In the genomic region with DNA sequence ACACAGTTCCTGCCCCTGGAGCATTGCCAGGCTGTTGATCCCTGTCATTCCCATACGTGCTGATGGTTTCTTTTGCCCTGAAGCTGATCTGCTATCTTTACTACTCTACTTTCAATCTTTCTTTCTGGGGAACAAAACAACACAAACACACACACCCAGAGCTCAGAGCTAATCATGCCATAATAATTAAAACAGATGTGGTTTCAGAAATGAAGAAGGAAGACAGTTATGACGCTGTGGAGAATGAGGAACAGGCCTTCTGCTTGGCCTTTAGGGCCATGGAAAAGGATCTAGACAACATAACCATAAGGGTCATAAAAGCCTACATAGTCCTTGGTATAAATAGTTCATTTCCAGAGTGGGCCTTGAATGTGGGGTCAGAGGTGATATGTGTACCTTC, we compare ENCODE assay signal across 18 mouse cellular contexts. TPM values are rescaled to one million over a fixed set of nuclear protein-coding genes. Genes with fewer than 3 reads are reported as not detected.
"Had no signal": no experiment of that assay in that cellular context is flagged by ENCODE, and none has a peak within 500 bp of the region (broad histone marks: within the 10 kb centered on the region; RNA-seq: fewer than 3 reads in every experiment).

No protein-coding gene starts in this region.

- DNase-seq: kidney, adult 11 months; kidney, adult 9 months; kidney, postnatal 10 days; kidney, postnatal 4 days; lung, embryonic 14.5 days; lung, postnatal 10 days; lung, postnatal 4 days; right cerebral cortex, postnatal 4 days; spleen, adult 18-20 months; thymus, postnatal 36 days had no signal

- H3K4me3 ChIP-seq: layer of hippocampus, adult 2 months; limb, embryonic 15.5 days; liver, embryonic 15.5 days; midbrain, embryonic 13.5 days; myocyte; neural tube, embryonic 12.5 days had no signal

- H3K9ac ChIP-seq: limb, embryonic 15.5 days; liver, embryonic 15.5 days; lung, embryonic 14.5 days; midbrain, embryonic 13.5 days; neural tube, embryonic 12.5 days had no signal

- ATAC-seq: midbrain, embryonic 13.5 days had no signal

- H3K36me3 ChIP-seq: limb, embryonic 15.5 days; liver, embryonic 15.5 days; midbrain, embryonic 13.5 days; neural tube, embryonic 12.5 days had no signal

- H3K4me1 ChIP-seq: limb, embryonic 15.5 days; liver, embryonic 15.5 days; midbrain, embryonic 13.5 days; neural tube, embryonic 12.5 days had no signal

- H3K9me3 ChIP-seq: limb, embryonic 15.5 days; liver, embryonic 15.5 days; midbrain, embryonic 13.5 days; neural tube, embryonic 12.5 days had no signal

- H3K27me3 ChIP-seq: limb, embryonic 15.5 days; liver, embryonic 15.5 days; midbrain, embryonic 13.5 days; neural tube, embryonic 12.5 days had no signal

- H3K27ac ChIP-seq: layer of hippocampus, adult 2 months; limb, embryonic 15.5 days; liver, embryonic 15.5 days; midbrain, embryonic 13.5 days; neural tube, embryonic 12.5 days had no signal

- H3K4me2 ChIP-seq: limb, embryonic 15.5 days; liver, embryonic 15.5 days; lung, embryonic 14.5 days; midbrain, embryonic 13.5 days; neural tube, embryonic 12.5 days had no signal

RNA-seq across cellular contexts. Expression of a gene that starts 27.5 kb away (rescaled TPM):
- total RNA-seq: layer of hippocampus, adult 2 months; layer of hippocampus, postnatal 14 days; left cerebral cortex, postnatal 14 days had no signal
- polyA plus RNA-seq: myocyte; neural tube, embryonic 12.5 days had no signal
